Mouse (Mus musculus): ENCODE results near the gene Crb3.

- TF ChIP-seq CTCF (IDR thresholded peaks at IDR 0.05; ENCODE audit: control insufficient read depth, insufficient read depth, insufficient replicate concordance, low read depth, low read length) = no peak
- TF ChIP-seq POLR2A (IDR thresholded peaks at IDR 0.05; ENCODE audit: control insufficient read depth, low read depth, low read length) = no peak
These were observed 39.4 kb downstream of the Crb3 start for GRCm38 (mm10) chr17:57098321-57098720.
